Mouse (Mus musculus) activated CD4-positive, CD25-positive, alpha-beta regulatory T cell, adult 4 months (primary cell): ENCODE measurements around the gene Golga2. TPM values are rescaled to one million over a fixed set of nuclear protein-coding genes. Genes with fewer than 3 reads are reported as not detected.

Experiments
- ATAC-seq: one replicate; pipeline ENCODE4 v1.8.0; 2017
- polyA plus RNA-seq, 2 experiments: library from polyadenylated mRNA; unstranded; fragments of 100-300 nt; shearing (Covaris generic); gene quantifications; one replicate each; pipeline ENCODE4 v1.2.1; 2017

The Golga2 gene
- polyA plus RNA-seq, 2 experiments from 2014 or later: 14.9 to 18.3 TPM

DNA sequence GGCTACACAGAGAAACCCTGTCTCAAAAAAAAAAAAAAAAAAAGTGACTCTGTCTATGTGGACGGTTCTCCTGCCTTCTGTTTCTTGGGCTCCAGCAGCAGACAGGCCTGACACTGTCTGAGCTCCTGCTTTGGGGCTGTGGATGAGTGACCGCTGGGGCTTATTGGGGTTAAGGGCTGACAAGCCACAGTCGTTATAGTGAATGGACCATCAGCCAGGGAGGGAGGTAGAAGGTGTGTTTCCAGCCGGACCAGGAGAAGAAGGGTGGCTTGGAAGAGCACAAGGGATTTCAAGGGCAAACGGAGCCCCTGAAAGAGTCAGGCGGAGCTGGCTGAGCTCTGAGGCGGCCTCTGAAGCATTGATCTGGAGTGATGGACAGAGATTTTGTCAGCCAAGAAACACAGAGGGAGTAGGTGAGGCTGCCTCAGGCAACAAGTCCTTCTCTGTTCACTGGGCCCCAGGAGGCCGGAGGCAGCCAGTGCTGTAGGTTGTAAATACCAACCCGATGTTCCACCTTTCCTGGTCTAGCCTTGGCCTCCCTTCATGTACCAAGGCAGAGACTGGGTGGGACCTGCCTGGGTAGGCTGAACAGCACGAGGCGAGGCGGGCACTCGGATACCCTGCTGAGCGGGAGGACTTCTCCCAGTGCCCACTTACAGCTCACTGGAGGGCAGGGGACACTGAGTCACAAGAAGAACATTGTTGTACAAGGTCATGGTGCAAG is 57.6 kb downstream of the Golga2 start:
- no peak for ATAC-seq

DNA sequence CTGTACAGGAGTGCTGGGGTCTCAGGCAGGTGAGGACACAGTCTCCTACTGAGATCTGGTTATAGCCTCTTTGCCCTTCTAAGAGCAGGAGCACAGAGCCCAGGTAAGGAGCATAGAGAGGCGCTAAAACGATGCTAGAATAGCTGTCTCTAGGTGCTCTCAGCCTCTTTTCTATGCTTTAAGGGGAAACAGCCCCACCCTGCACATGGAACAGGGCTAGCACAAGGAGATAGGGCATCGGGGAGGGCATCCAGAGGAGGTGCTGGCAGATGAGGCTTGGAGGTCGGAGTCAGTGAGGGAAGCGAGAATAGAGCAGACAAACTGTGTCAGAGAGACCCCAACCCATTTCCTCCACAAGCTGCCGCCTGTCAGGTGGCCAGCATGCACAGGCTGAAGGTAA is 59.8 kb downstream of the Golga2 start:
- ATAC-seq: no peak

DNA sequence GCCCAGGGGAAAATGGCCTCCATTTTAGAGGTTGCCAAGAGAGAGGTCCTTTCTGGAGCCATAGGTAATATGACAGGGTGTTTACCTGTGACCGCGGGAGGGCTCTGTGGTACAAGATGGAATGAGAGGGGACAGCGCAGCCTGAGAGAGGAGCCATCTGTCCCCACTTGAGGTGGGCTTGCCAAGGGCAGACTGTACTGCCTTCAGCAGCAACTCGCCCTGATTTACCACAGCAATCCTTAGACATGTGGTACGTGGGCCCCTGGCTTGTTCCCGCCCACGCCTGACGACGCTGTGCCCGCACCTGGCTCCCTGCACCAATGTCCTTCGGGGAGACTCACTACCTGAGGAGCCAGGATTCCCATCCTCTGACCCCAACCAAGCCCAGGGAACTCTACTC is 61.1 kb downstream of the Golga2 start:
- no peak for ATAC-seq

DNA sequence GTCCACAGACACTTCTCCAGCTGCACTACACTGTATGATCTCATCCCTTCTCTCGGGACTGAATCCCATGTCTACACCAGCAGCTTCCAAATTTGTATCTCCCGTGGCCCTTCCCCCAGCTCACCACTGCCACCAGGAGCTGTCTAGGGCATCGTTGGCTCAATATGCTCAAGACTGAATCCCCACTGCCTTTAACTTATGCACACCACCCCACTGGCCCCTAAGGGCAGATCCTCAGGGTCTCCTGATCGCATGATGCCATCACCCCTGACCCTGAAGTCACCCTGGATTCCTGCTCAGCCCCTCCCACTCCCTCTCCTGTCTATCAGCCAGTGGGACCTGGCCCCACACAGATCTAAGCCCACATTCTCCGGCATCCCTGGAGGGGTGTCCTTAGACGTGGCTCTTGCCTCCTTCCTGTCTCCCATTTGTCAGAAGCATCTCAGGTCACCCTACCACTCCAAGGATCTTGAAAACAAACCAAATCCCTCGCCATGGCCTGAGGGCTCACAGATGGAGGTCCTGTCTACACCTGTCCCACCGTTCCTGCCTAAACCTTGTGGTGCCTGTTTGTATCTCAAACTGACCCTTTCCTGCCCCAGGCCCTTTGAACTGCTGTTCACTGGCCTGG is 62.6 kb downstream of the Golga2 start:
- no peak for ATAC-seq

DNA sequence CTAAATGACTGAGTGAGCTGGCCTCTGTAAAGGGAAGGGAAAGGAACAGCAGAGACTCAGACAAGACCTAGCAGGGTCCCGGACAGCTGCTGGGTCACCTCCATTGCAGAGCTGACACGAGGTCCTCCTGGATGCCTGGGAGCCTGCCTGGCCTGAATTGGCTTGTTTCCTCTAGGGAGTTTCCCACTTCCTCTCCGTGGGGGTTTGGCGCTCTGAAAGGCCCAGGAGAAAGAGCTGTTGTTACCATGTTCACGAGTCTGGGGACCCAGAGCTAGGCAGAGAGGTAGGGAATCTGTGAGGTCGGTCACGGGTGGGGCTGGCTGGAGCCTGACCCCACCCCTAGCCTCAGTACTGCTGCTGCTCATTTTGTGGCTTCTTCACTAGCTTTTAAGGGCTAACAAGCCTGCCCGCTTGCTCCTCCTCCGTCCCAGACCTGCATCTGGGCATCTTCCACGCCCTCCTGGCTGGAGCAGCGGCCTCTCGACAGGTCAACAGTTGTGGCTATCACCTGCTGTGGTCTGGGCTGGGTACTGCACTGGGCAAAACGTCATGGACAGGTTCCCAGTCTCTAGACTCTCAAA is 63.4 kb downstream of the Golga2 start:
- no peak for ATAC-seq

DNA sequence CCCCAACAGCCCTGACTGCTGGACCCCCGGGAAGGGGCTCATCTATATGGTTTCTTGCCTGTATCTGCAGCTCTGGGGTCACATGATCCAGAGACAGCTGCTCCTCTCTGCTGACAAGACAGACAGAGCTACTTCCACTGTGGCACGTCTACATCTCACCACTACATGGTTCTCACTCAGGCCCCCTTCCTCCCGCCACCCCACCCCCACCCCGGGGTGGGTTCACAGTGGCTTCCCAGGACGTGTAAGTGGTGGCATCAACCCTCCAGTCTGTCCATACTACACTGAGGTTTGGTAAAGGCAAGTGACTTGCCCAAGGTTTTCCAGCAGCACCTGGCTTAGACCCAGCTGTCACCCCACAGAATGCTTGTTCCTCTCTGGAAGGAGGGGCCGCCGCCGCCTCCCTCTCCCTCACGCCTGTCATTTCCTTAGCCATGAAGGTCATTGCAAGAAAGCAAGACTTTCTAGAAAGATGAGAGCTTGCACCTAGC is 64.3 kb downstream of the Golga2 start:
- ATAC-seq: no peak

DNA sequence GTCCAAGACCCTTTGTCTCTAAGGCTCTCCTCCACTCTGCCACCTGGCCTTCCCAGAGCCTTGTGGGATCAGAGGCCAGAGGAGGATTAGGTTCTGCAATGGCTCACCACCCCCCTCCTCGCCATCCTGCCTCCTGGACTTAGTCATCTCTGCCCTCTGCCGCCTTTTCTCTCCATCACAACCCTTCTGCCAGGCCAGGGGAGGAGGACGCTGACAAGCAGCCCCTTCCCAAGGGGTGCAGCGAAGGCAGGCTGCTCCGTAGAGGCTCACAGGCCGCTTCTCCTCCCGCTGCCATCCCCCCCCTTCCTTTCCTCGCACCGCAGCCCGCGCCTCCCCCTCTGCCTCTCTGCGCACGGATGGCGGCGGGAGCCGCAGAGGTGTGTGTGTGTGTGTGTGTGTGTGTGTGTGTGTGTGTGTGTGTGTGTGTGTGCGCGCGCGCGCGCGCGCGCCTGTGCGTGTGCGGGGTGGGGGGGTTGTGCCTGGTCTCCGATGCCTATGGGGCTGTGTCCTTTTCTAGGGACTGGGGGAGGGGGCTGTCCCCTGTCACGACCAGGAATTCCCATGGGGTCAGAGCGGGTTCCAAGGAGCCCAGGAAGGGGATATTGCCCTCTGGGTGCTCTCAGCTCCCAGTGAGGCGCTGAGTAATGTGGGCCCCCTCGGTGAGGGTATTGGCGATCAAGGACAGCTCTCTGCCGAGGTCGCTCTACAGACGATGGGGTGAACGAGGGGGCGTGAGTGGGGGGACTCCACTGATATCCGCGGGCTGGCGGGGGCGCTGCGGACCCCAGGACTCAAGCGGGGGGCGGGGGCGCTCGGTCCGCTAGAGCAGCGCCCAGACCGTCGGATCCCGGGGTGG is 65.2 kb downstream of the Golga2 start, which contains the start of gene Ciz1:
Gene Ciz1 (plus strand): TSS at position 177 of the 856 bp plus-strand sequence.
- ATAC-seq: no peak

DNA sequence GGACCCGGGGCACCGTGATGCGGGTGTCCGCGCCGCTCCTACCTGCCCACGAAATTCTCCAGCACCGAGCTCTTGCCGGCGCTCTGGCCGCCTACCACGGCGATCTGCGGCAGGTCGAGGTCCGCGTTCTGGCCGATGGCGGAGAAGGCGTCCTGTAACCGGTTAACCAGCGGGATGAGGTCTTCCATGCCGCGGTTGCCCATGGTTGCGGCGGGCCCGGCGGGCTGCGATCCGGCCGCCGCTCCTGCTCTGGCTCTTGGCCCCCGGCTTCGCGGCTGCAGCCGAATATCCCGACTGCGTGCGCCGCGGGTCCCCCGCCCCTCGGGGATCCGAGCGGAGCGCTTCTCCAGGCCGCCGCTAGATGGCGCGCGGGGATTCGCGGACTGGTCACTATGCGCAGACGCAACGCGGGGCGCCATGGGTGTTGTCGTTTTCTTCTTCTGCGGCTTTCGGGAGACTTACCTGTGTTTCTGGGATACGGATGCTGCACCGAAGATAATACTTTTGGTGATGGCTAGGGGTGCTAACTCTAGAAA is 65.9 kb downstream of the Golga2 start, which contains the start of gene Dnm1:
Gene Dnm1 (minus strand): TSS at position 332 of the 536 bp plus-strand sequence.
- peak; percentile 84 for ATAC-seq

DNA sequence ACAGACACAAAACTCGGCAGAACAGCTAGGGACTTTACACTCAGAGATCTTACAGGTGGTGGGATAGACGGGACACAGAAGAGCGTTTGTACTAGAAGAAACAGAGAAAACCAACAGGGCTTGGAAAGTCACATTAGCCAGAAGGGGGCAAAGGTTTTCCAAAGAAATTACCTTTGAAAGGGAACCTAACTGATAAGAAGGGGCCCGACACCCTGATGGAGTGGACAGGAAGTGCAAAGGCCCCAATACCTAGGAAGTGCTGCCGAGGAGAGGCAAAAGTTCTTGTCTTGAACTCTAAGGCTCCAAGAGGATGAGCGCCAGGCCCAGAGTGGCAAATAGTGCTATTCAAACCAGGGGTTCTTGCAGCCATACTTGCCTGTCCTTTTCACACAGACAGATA is 66.7 kb downstream of the Golga2 start:
- ATAC-seq: no peak

DNA sequence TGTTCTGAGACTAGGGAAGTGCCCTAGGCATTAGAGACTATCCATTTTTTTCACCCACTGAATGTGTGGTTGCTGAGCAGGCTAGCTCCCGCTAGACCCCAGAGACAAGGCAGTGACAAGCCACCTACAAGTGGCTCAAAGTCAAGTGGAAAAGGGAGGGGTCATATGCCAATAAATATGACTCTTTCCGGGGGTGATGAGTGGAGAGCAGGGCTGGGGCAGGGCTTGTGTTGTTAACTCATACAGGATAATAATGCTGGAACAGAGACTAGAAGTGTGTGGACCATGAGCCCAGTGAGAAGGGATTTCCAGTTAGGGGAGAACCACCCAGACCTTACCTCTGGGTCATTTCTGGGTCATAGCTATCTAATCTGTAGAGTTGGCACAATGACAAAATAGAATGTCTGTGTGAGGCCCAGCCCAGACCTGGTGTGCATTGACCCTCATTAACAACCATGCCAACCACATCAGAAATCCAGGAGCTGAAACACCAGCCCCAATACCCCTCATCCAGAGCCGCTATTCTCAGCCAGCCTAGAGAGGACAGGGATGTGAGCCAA is 67.2 kb downstream of the Golga2 start:
- ATAC-seq: no peak

DNA sequence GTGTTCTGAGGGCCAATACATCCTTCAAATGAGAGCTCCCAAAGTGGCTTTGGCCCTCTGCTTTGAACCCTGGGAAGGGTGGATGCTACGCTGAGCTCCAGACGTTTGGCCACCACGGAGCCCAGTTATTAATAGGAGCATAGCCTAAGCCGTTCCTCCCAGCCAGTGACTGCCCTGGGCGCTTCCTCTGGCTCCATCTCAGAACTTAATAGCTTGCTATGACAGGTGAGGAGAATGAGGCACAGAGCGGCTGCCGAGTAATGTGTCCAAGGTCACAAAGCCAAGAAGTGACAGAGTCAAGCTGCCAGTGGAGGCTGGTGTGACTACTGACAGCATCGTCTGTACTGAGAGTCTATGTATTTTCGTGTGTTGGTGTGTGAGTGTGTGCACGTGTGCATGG is 69.0 kb downstream of the Golga2 start:
- no peak for ATAC-seq

Other genes starting within 250 kb of the Golga2 start
- 10 to 100 TPM; 23.6 to 27.1 TPM for gene Fam78a, start 202.5 kb upstream of the Golga2 start, polyA plus RNA-seq
- not detected for gene Plpp7, start 191.9 kb upstream of the Golga2 start, polyA plus RNA-seq
- 10 to 100 TPM; 32.0 to 32.6 TPM for gene Prrc2b, start 136.3 kb upstream of the Golga2 start, polyA plus RNA-seq
- gene Pomt1, start 50.8 kb upstream of the Golga2 start, polyA plus RNA-seq: 1 to 10 TPM; 2.5 to 3.8 TPM
- gene Uck1, start 27.2 kb upstream of the Golga2 start, polyA plus RNA-seq: 10 to 100 TPM; 30.4 to 34.4 TPM
- gene Swi5, start 691 bp downstream of the Golga2 start, polyA plus RNA-seq: 100 to 1,000 TPM; 133 to 252 TPM
- gene Ciz1, start 64.9 kb downstream of the Golga2 start, polyA plus RNA-seq: 10 to 100 TPM; 38.8 to 51.6 TPM
- not detected for gene Dnm1, start 66.0 kb downstream of the Golga2 start, polyA plus RNA-seq
- gene 1110008P14Rik, start 94.6 kb downstream of the Golga2 start, polyA plus RNA-seq: 10 to 100 TPM; 70.3 to 75.4 TPM
- not detected for gene Lcn2, start 100.9 kb downstream of the Golga2 start, polyA plus RNA-seq
- 1 to 10 TPM; 1.0 to 1.6 TPM for gene Ptges2, start 108.5 kb downstream of the Golga2 start, polyA plus RNA-seq
- gene Naif1, start 163.1 kb downstream of the Golga2 start, polyA plus RNA-seq: 1 to 10 TPM; 5.2 TPM
- 1 to 10 TPM; 3.3 to 4.0 TPM for gene Slc25a25, start 164.1 kb downstream of the Golga2 start, polyA plus RNA-seq
- gene Fam102a, start 247.9 kb downstream of the Golga2 start, polyA plus RNA-seq: 10 to 100 TPM; 40.3 to 47.5 TPM